Mouse (Mus musculus): Measurements from ENCODE around the gene Gm12569. TPM values are rescaled to one million over a fixed set of nuclear protein-coding genes. Genes with fewer than 3 reads are reported as not detected.

Gm12569 gene
- polyA plus RNA-seq (2012; ENCODE audit: low replicate concordance): not detected in 2 replicates

DNA sequence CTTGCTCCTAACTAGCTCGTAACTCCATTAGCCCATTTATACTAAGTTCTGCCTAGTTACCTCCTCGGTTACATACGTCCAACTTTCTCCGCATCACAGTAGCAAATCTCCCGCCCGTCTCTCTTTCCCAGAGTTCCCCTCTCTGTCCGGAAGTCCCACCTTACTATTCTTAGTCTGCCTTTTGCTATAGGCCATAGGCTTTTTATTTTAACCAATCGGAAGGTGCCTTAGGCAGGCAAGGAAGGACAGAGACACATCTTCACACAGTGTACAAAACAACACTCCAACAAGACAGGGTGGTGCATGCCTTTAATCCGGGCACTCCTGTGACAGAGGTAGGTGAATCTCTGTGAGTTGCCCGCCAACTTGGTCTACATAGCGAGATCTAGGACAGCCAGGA, at the start of gene Gm12569:
TSS of gene Gm12569 (plus strand) at position 166 of the 400 bp plus-strand sequence.

DNA sequence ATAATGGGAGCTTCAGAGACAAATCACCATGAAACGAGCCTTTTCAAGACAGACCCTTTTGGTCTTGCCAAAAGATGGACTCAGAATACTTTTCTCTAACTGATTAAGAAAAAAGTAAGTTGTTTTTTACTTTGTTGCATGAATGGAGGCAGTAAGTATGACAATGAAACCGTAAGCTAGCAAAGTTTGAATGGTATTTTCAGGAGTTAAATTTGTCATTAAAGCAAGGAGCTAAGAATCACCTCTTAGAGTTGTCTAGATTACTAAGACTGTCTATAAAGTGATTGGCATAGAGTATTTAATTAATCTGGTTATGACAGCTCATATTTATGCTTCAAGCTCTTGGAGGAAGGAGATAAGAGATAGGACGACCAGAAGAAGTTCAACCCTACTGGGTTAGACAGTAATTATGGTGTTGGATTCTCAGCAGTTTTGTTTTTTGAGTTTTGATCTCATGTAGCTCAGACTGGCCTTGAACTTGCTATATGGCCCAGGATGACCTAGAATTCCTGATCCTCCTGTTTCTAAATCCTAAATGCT, 41.5 kb downstream of the Gm12569 start, which contains the start of gene Clk4:
TSS of gene Clk4 (plus strand) at position 51 of the 540 bp plus-strand sequence.

DNA sequence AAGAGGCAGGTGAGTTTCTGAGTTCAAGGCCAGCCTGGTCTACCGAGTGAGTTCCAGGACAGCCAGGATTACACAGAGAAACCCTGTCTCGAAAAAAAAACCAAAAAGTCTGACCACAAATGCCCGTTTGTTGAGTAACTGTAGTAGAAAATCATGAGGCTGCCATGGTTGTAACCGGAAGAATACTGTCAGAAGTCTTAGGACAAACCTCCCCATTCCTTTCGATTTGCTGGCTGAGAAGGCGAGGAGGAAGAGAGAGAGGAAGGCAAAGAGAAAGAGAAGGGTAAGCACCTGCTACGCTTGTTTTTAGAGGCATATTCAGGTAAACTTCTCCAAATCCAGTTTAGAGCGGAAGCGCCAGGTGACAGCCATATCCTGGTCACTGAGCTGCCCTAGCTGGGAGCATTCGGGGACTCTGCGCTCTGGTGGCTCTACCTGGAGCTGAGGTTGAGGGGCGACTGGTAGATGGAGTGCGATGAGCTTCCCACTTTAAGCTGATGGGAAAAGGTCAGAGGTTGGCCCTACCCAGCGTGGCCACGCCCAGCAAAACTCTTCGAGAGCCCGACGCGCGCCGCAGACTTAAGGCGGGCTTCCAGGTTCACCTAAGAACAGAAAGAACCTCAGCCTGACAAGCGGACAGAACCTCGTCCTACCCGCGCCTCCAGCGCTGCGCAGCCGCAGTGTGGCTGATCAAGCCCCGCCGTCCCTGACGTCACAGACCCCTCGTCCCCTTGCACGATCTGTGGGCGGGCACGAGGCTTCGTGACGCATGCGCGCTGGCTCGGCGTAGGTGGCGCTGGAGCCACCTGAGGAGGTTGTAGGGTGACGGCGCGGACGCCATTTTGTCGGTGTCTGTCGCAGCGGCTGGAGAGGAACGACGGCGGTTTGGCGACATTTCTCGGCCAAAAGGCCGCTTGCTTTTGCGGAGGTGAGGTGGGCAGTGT, 42.3 kb downstream of the Gm12569 start, which contains the start of gene BC049762:
TSS of gene BC049762 (minus strand) at position 705 of the 944 bp plus-strand sequence.

Other genes starting within 250 kb of the Gm12569 start
- not detected in 2 replicates for gene Olfr1377, start 238.5 kb upstream of the Gm12569 start, polyA plus RNA-seq (2012; ENCODE audit: low replicate concordance)
- gene Olfr51, start 216.9 kb upstream of the Gm12569 start, polyA plus RNA-seq (2012; ENCODE audit: low replicate concordance): not detected in 2 replicates
- gene Olfr54, start 206.2 kb upstream of the Gm12569 start, polyA plus RNA-seq (2012; ENCODE audit: low replicate concordance): not detected in 2 replicates
- not detected in 2 replicates for gene Olfr1375, start 172.4 kb upstream of the Gm12569 start, polyA plus RNA-seq (2012; ENCODE audit: low replicate concordance)
- 0.71 TPM in 1 of 2 replicates, not detected in the other for gene Zfp354a, start 161.2 kb upstream of the Gm12569 start, polyA plus RNA-seq (2012; ENCODE audit: low replicate concordance)
- gene Clk4, start 41.3 kb downstream of the Gm12569 start, polyA plus RNA-seq (2012; ENCODE audit: low replicate concordance): 3.4 and 8.8 TPM in 2 replicates
- 0.18 TPM in 1 of 2 replicates, not detected in the other for gene BC049762, start 42.6 kb downstream of the Gm12569 start, polyA plus RNA-seq (2012; ENCODE audit: low replicate concordance)
- gene Col23a1, start 69.4 kb downstream of the Gm12569 start, polyA plus RNA-seq (2012; ENCODE audit: low replicate concordance): 0.50 and 1.1 TPM in 2 replicates